ENCODE assay signal across 13 mouse cellular contexts in genomic region chr9:21497664-21498063, GRCm38 (mm10). TPM values are rescaled to one million over a fixed set of nuclear protein-coding genes. Genes with fewer than 3 reads are reported as not detected.
DNase-seq lines count a peak whose midpoint lies in the region; ATAC-seq and TF ChIP-seq lines count a peak whose summit lies in the region.
"Had no signal": no experiment of that assay in that cellular context is flagged by ENCODE, and none has a peak within 500 bp of the region (broad histone marks: within the 10 kb centered on the region; RNA-seq: fewer than 3 reads in every experiment).

No protein-coding gene starts in this region.

- no peaks in the 10 kb centered on the region for H3K9me3 ChIP-seq in heart, embryonic 10.5 days
- no peaks in the 10 kb centered on the region for H3K9me3 ChIP-seq in midbrain, embryonic 10.5 days (replicated peaks)
- no peaks in the 10 kb centered on the region for H3K9me3 ChIP-seq in midbrain, embryonic 16.5 days (replicated peaks; ENCODE audit: control insufficient read depth, low read length, poor library complexity, severe bottlenecking)
- no peaks in the 10 kb centered on the region for H3K9me3 ChIP-seq in embryonic facial prominence, embryonic 14.5 days (ENCODE audit: control insufficient read depth, low read length)
- H3K9me3 ChIP-seq: kidney, embryonic 15.5 days; megakaryocyte, embryonic 14.5 days had no signal

- H3K4me3 ChIP-seq in heart, embryonic 10.5 days = no peak overlapping the region
- no peak overlapping the region for H3K4me3 ChIP-seq in midbrain, embryonic 10.5 days
- no peak overlapping the region for H3K4me3 ChIP-seq in midbrain, embryonic 16.5 days (ENCODE audit: low read depth, low read length)
- H3K4me3 ChIP-seq in embryonic facial prominence, embryonic 14.5 days (ENCODE audit: low read depth, low read length) = 0 out of 2 replicates have a peak overlapping the region, but pooled peaks have one; percentile 36
- H3K4me3 ChIP-seq in myocyte = no peak overlapping the region
- H3K4me3 ChIP-seq: kidney, embryonic 15.5 days; megakaryocyte, embryonic 14.5 days had no signal

- H3K27ac ChIP-seq in heart, embryonic 10.5 days = 0 out of 2 replicates have a peak overlapping the region, but pooled peaks have one; percentile 53
- peak overlapping the region; percentile 20; the same call in 1 of the 2 replicates for H3K27ac ChIP-seq in midbrain, embryonic 10.5 days (replicated peaks)
- H3K27ac ChIP-seq in midbrain, embryonic 16.5 days (ENCODE audit: low read length) = no peak overlapping the region
- H3K27ac ChIP-seq in embryonic facial prominence, embryonic 14.5 days (replicated peaks; ENCODE audit: low read depth, low read length) = peak overlapping the region; percentile 92
- H3K27ac ChIP-seq: kidney, embryonic 15.5 days had no signal

- peaks cover 70% of the 10 kb centered on the region for H3K36me3 ChIP-seq in heart, embryonic 10.5 days
- H3K36me3 ChIP-seq in midbrain, embryonic 10.5 days = peaks cover 58% of the 10 kb centered on the region
- peaks cover 12% of the 10 kb centered on the region for H3K36me3 ChIP-seq in midbrain, embryonic 16.5 days (ENCODE audit: control insufficient read depth, insufficient read depth, low read length)
- peaks cover 33% of the 10 kb centered on the region for H3K36me3 ChIP-seq in embryonic facial prominence, embryonic 14.5 days (ENCODE audit: control insufficient read depth, insufficient read depth, low read length)
- H3K36me3 ChIP-seq in myocyte (ENCODE audit: control insufficient read depth, insufficient read depth) = peaks cover 18% of the 10 kb centered on the region

- H3K4me2 ChIP-seq in midbrain, embryonic 16.5 days (ENCODE audit: low read length) = no peak overlapping the region
- H3K4me2 ChIP-seq in embryonic facial prominence, embryonic 14.5 days (ENCODE audit: low read depth, low read length) = peak overlapping the region; percentile 66
- peak overlapping the region; percentile 85 for H3K4me2 ChIP-seq in myocyte (ENCODE audit: low read depth)
- H3K4me2 ChIP-seq: kidney, embryonic 15.5 days; lung, embryonic 14.5 days had no signal

- no peak overlapping the region for H3K9ac ChIP-seq in midbrain, embryonic 16.5 days (ENCODE audit: low read depth, low read length)
- H3K9ac ChIP-seq in embryonic facial prominence, embryonic 14.5 days (ENCODE audit: low read depth, low read length) = peak overlapping the region; percentile 65; the same call in 1 of the 2 replicates
- H3K9ac ChIP-seq: kidney, embryonic 15.5 days; lung, embryonic 14.5 days had no signal

- 87% methylated on average over 2 of the region's 2 CpGs for WGBS in heart, embryonic 10.5 days
- WGBS in midbrain, embryonic 10.5 days = 92% methylated on average over 2 of the region's 2 CpGs
- 94% methylated on average over 2 of the region's 2 CpGs for WGBS in midbrain, embryonic 16.5 days
- WGBS in embryonic facial prominence, embryonic 14.5 days = 90% methylated on average over 2 of the region's 2 CpGs

- H3K79me2 ChIP-seq in myocyte (ENCODE audit: control insufficient read depth, insufficient read depth) = no peaks in the 10 kb centered on the region

- H3K27me3 ChIP-seq in heart, embryonic 10.5 days (ENCODE audit: insufficient read depth, poor library complexity, severe bottlenecking) = no peaks in the 10 kb centered on the region
- H3K27me3 ChIP-seq in midbrain, embryonic 10.5 days (ENCODE audit: low read depth, poor library complexity, severe bottlenecking) = no peaks in the 10 kb centered on the region
- no peaks in the 10 kb centered on the region for H3K27me3 ChIP-seq in midbrain, embryonic 16.5 days (ENCODE audit: control insufficient read depth, insufficient read depth, low read depth, low read length)
- H3K27me3 ChIP-seq in embryonic facial prominence, embryonic 14.5 days (replicated peaks; ENCODE audit: control insufficient read depth, insufficient read depth, low read length) = no peaks in the 10 kb centered on the region
- no peaks in the 10 kb centered on the region for H3K27me3 ChIP-seq in myocyte (ENCODE audit: control insufficient read depth, insufficient read depth, insufficient read length)
- H3K27me3 ChIP-seq: kidney, embryonic 15.5 days; megakaryocyte, embryonic 14.5 days had no signal

- no peak for ATAC-seq in midbrain, embryonic 16.5 days
- no peak for ATAC-seq in embryonic facial prominence, embryonic 14.5 days (ENCODE audit: low read depth)
- ATAC-seq: CD4-positive, CD25-positive, alpha-beta regulatory T cell, adult 4 months had no signal

- H3K4me1 ChIP-seq in heart, embryonic 10.5 days = peaks cover 18% of the 10 kb centered on the region
- H3K4me1 ChIP-seq in midbrain, embryonic 10.5 days = 0 out of 2 replicates have a peak, but pooled peaks cover 4% of the 10 kb centered on the region
- no peaks in the 10 kb centered on the region for H3K4me1 ChIP-seq in midbrain, embryonic 16.5 days (ENCODE audit: control insufficient read depth, insufficient read depth, low read length)
- H3K4me1 ChIP-seq in embryonic facial prominence, embryonic 14.5 days (ENCODE audit: control insufficient read depth, insufficient read depth, low read length) = peaks cover 28% of the 10 kb centered on the region

- no peak overlapping the region for H3ac ChIP-seq in myocyte (ENCODE audit: control insufficient read depth, insufficient read length)

- no peak for TF ChIP-seq POLR2A in myocyte (IDR thresholded peaks at IDR 0.05; ENCODE audit: insufficient read length, low read depth)

- DNase-seq in heart, embryonic 10.5 days (ENCODE audit: low spot score) = no peak
- DNase-seq in heart, postnatal 4 days = no peak
- DNase-seq in midbrain, embryonic 10.5 days (ENCODE audit: low spot score) = no peak
- no peak for DNase-seq in embryonic facial prominence, embryonic 14.5 days (ENCODE audit: low spot score)
- DNase-seq in urinary bladder, postnatal 10 days (ENCODE audit: low spot score) = no peak
- DNase-seq in cerebellum, adult 11 months = no peak
- DNase-seq: cerebellum, adult 18-20 months; lung, embryonic 14.5 days had no signal

TF ChIP-seq in myocyte, 11 proteins besides CTCF, POLR2A, EP300 and RAD21:
- TF ChIP-seq MYOD1 (IDR thresholded peaks at IDR 0.05; ENCODE audit: control insufficient read depth in 1 of 3, insufficient read length in 2 of 3, low read depth in 2 of 3) = no peak
- no peak for TF ChIP-seq REST (IDR thresholded peaks at IDR 0.05; ENCODE audit: insufficient read depth, insufficient read length)
- no peak for TF ChIP-seq TCF3 (IDR thresholded peaks at IDR 0.05; ENCODE audit: insufficient read length, low read depth)
- TF ChIP-seq POLR2AphosphoS2 (IDR thresholded peaks at IDR 0.05; ENCODE audit: insufficient read length, low read depth) = no peak
- TF ChIP-seq E2F4 (IDR thresholded peaks at IDR 0.05; ENCODE audit: insufficient read depth) = no peak
- no peak for TF ChIP-seq MAX (IDR thresholded peaks at IDR 0.05; ENCODE audit: low read depth)
- no peak for TF ChIP-seq SRF (IDR thresholded peaks at IDR 0.05; ENCODE audit: control insufficient read depth, insufficient read length, low read depth)
- no peak for TF ChIP-seq USF1 (IDR thresholded peaks at IDR 0.05; ENCODE audit: low read depth)
- TF ChIP-seq TCF12 (IDR thresholded peaks at IDR 0.05; ENCODE audit: insufficient read depth, poor library complexity, severe bottlenecking) = no peak
- no peak for TF ChIP-seq MYOG (IDR thresholded peaks at IDR 0.05; ENCODE audit: control insufficient read depth in 1 of 3, insufficient read depth in 1 of 3, insufficient read length in 2 of 3, low read depth in 2 of 3)
- TF ChIP-seq CEBPB (IDR thresholded peaks at IDR 0.05; ENCODE audit: insufficient read depth, poor library complexity, severe bottlenecking) = no peak

RNA-seq across cellular contexts. Expression of gene Tmed1, which starts 12.4 kb away (rescaled TPM):
- polyA plus RNA-seq in heart, embryonic 10.5 days (2016; fragmentation: Nextera tagmentation; extraction: Ambion mirVana) = 119 and 134 TPM in 2 replicates
- 10 to 100 TPM; 38.6 to 46.3 TPM for total RNA-seq in heart, postnatal 4 days (2021)
- polyA plus RNA-seq in midbrain, embryonic 10.5 days (2016; fragmentation: Nextera tagmentation; extraction: Ambion mirVana) = 106 and 116 TPM in 2 replicates
- 54.5 and 55.2 TPM in 2 replicates for polyA plus RNA-seq in midbrain, embryonic 16.5 days (2015; fragmentation: Nextera tagmentation; extraction: Ambion mirVana)
- polyA plus RNA-seq in embryonic facial prominence, embryonic 14.5 days (2014; fragmentation: Nextera tagmentation; extraction: Ambion mirVana) = 103 and 115 TPM in 2 replicates
- polyA plus RNA-seq in myocyte (2012; fragmentation: generic; extraction: Trizol) = 47.3 TPM

RNA-seq across cellular contexts. Expression of gene AB124611, which starts 28.3 kb away (rescaled TPM):
- polyA plus RNA-seq in heart, embryonic 10.5 days (2016; fragmentation: Nextera tagmentation; extraction: Ambion mirVana) = 1.3 and 2.5 TPM in 2 replicates
- 1 to 10 TPM in 1 of 2 experiments, under 1 TPM in 1; 0.95 to 1.1 TPM for total RNA-seq in heart, postnatal 4 days (2021)
- polyA plus RNA-seq in midbrain, embryonic 10.5 days (2016; fragmentation: Nextera tagmentation; extraction: Ambion mirVana) = 6.0 and 7.1 TPM in 2 replicates
- 1.8 TPM in 2 replicates for polyA plus RNA-seq in midbrain, embryonic 16.5 days (2015; fragmentation: Nextera tagmentation; extraction: Ambion mirVana)
- 2.0 and 2.1 TPM in 2 replicates for polyA plus RNA-seq in embryonic facial prominence, embryonic 14.5 days (2014; fragmentation: Nextera tagmentation; extraction: Ambion mirVana)
- polyA plus RNA-seq in myocyte (2012; fragmentation: generic; extraction: Trizol) = 0.22 TPM

RNA-seq across cellular contexts. Expression of gene Carm1, which starts 49.0 kb away (rescaled TPM):
- polyA plus RNA-seq in heart, embryonic 10.5 days (2016; fragmentation: Nextera tagmentation; extraction: Ambion mirVana) = 49.0 and 59.6 TPM in 2 replicates
- 10 to 100 TPM; 70.5 to 79.0 TPM for total RNA-seq in heart, postnatal 4 days (2021)
- 54.3 and 57.5 TPM in 2 replicates for polyA plus RNA-seq in midbrain, embryonic 10.5 days (2016; fragmentation: Nextera tagmentation; extraction: Ambion mirVana)
- 22.5 and 27.4 TPM in 2 replicates for polyA plus RNA-seq in midbrain, embryonic 16.5 days (2015; fragmentation: Nextera tagmentation; extraction: Ambion mirVana)
- polyA plus RNA-seq in embryonic facial prominence, embryonic 14.5 days (2014; fragmentation: Nextera tagmentation; extraction: Ambion mirVana) = 55.7 and 57.1 TPM in 2 replicates
- polyA plus RNA-seq in myocyte (2012; fragmentation: generic; extraction: Trizol) = 48.1 TPM
